ENCODE assay signal across 8 mouse cellular contexts in the genomic region with DNA sequence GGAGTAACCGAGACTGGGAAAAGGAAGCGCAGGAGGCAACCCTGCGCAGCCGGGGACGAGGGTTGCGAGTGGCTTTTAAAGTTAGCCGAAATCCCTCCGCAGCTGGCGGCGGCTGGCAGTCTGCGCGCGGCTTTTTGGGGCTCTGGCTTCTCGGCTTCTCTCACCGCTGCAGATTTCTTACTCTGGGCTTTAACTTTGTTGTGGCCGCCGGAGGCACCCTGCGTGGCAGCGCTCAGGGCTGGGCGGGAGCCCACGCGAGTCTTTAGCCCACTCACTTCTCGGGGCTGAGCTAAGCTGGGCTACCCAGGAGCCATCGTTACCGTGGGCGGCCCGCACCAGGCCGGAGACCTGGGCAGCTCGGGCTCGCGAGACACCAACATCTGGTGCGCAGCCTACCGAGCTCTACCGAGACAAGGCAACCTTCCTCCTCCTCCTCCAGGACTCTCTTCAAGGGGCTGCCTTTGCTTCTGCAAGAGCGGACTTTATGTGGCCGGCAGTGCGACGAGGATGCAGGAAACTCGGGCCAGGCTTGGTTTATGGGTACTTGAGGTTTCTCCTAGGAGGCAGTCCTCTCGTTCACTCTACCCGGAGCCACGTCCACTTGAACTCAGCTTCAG. TPM values are rescaled to one million over a fixed set of nuclear protein-coding genes. Genes with fewer than 3 reads are reported as not detected.
A peak's percentile ranks its signal among the peaks of the same experiment; 100 is the strongest.
DNase-seq lines count a peak whose midpoint lies in the region; ATAC-seq and TF ChIP-seq lines count a peak whose summit lies in the region.

No protein-coding gene starts in this region.

- no peak overlapping the region for H3K27ac ChIP-seq in heart, embryonic 16.5 days (ENCODE audit: low read length)
- H3K27ac ChIP-seq in cortical plate, adult 2 months (ENCODE audit: insufficient read depth, low read length): peak overlapping the region; percentile 58; the same call in 1 of the 2 replicates
- peak overlapping the region; percentile 94 for H3K27ac ChIP-seq in forebrain, embryonic 15.5 days (replicated peaks)
- H3K27ac ChIP-seq in midbrain, embryonic 13.5 days: peak overlapping the region; percentile 83

- no peaks in the 10 kb centered on the region for H3K36me3 ChIP-seq in heart, embryonic 16.5 days (ENCODE audit: control insufficient read depth, insufficient read depth)
- no peaks in the 10 kb centered on the region for H3K36me3 ChIP-seq in forebrain, embryonic 15.5 days
- H3K36me3 ChIP-seq in midbrain, embryonic 13.5 days: no peaks in the 10 kb centered on the region

- ATAC-seq in heart, embryonic 16.5 days (replicated peaks; ENCODE audit: extremely low read depth, insufficient read depth, low FRiP score): no peak
- no peak for ATAC-seq in forebrain, embryonic 15.5 days (replicated peaks)
- ATAC-seq in midbrain, embryonic 13.5 days: no peak

- TF ChIP-seq CTCF in cortical plate, adult 2 months (IDR thresholded peaks at IDR 0.05; ENCODE audit: extremely low read depth, insufficient read depth, low read length): no peak
- TF ChIP-seq CTCF in lung, adult 2 months (IDR thresholded peaks at IDR 0.05; ENCODE audit: insufficient read depth, low read length): no peak

- peak overlapping the region; percentile 44 for H3K4me2 ChIP-seq in heart, embryonic 16.5 days (ENCODE audit: low read depth, low read length)
- H3K4me2 ChIP-seq in forebrain, embryonic 15.5 days (replicated peaks): peak overlapping the region; percentile 57
- peak overlapping the region; percentile 83 for H3K4me2 ChIP-seq in midbrain, embryonic 13.5 days (replicated peaks)

- peaks cover 95% of the 10 kb centered on the region for H3K27me3 ChIP-seq in heart, embryonic 16.5 days (ENCODE audit: control insufficient read depth, insufficient read depth, low read length)
- H3K27me3 ChIP-seq in forebrain, embryonic 15.5 days: peaks cover 76% of the 10 kb centered on the region
- peaks cover 96% of the 10 kb centered on the region for H3K27me3 ChIP-seq in midbrain, embryonic 13.5 days

- peak overlapping the region; percentile 39 for H3K4me3 ChIP-seq in heart, embryonic 16.5 days (ENCODE audit: low read length)
- H3K4me3 ChIP-seq in cortical plate, adult 2 months (ENCODE audit: insufficient read depth, low read length): peak overlapping the region; percentile 65
- H3K4me3 ChIP-seq in forebrain, embryonic 15.5 days: peak overlapping the region; percentile 51
- H3K4me3 ChIP-seq in midbrain, embryonic 13.5 days (replicated peaks): peak overlapping the region; percentile 61
- no peak overlapping the region for H3K4me3 ChIP-seq in lung, adult 2 months (replicated peaks; ENCODE audit: extremely low read depth, low read depth, low read length)

- no peak overlapping the region for H3K9ac ChIP-seq in heart, embryonic 16.5 days (ENCODE audit: low read length)
- peak overlapping the region; percentile 76 for H3K9ac ChIP-seq in forebrain, embryonic 15.5 days (replicated peaks)
- H3K9ac ChIP-seq in midbrain, embryonic 13.5 days (replicated peaks): peak overlapping the region; percentile 82

- no peak for TF ChIP-seq POLR2A in cortical plate, adult 2 months (IDR thresholded peaks at IDR 0.05; ENCODE audit: extremely low read depth, insufficient read depth, low read length)
- TF ChIP-seq POLR2A in lung, adult 2 months (IDR thresholded peaks at IDR 0.05; ENCODE audit: borderline replicate concordance, extremely low read depth, low read depth, low read length): no peak

- 1% methylated on average over 42 of the region's 42 CpGs for WGBS in heart, embryonic 16.5 days
- under 1% methylated on average over 42 of the region's 42 CpGs for WGBS in forebrain, embryonic 15.5 days
- WGBS in midbrain, embryonic 13.5 days: under 1% methylated on average over 42 of the region's 42 CpGs
- WGBS in lung, adult 2 months: 2% methylated on average over 42 of the region's 42 CpGs

- H3K9me3 ChIP-seq in heart, embryonic 16.5 days (replicated peaks; ENCODE audit: control insufficient read depth, low read length): no peaks in the 10 kb centered on the region
- no peaks in the 10 kb centered on the region for H3K9me3 ChIP-seq in forebrain, embryonic 15.5 days
- no peaks in the 10 kb centered on the region for H3K9me3 ChIP-seq in midbrain, embryonic 13.5 days

- no peak for DNase-seq in heart, postnatal 4 days
- no peak for DNase-seq in adipocyte (ENCODE audit: low spot score)
- no peak for DNase-seq in left cerebral cortex, adult 8-10 months (ENCODE audit: low spot score in 2 of 2)
- no peak for DNase-seq in lung, adult 2 months

- H3K4me1 ChIP-seq in heart, embryonic 16.5 days (ENCODE audit: control insufficient read depth, insufficient read depth, low read length): peaks cover 8% of the 10 kb centered on the region; the same call in 1 of the 2 replicates
- no peaks in the 10 kb centered on the region for H3K4me1 ChIP-seq in cortical plate, adult 2 months (ENCODE audit: control insufficient read depth, insufficient read depth, low read length)
- peaks cover 95% of the 10 kb centered on the region for H3K4me1 ChIP-seq in forebrain, embryonic 15.5 days
- H3K4me1 ChIP-seq in midbrain, embryonic 13.5 days (replicated peaks): peaks cover 88% of the 10 kb centered on the region
- no peaks in the 10 kb centered on the region for H3K4me1 ChIP-seq in lung, adult 2 months (ENCODE audit: control insufficient read depth, insufficient read depth, low read length)

RNA-seq across cellular contexts. Expression of gene Grik3, which starts 1.1 kb away (rescaled TPM):
- polyA plus RNA-seq in heart, embryonic 16.5 days (2015; fragmentation: Nextera tagmentation; extraction: Ambion mirVana): 0.12 and 0.16 TPM in 2 replicates
- total RNA-seq in heart, postnatal 4 days (2021): under 1 TPM; 0.31 to 0.36 TPM
- polyA plus RNA-seq in cortical plate, adult 2 months (2012; rRNA removed): 27.5 and 29.5 TPM in 2 replicates
- 7.9 and 8.2 TPM in 2 replicates for polyA plus RNA-seq in forebrain, embryonic 15.5 days (2015; fragmentation: Nextera tagmentation; extraction: Ambion mirVana)
- polyA plus RNA-seq in midbrain, embryonic 13.5 days (2015; fragmentation: Nextera tagmentation; extraction: Ambion mirVana): 3.1 and 3.6 TPM in 2 replicates
- 10 to 100 TPM; 48.8 to 58.3 (median 53.5) TPM for total RNA-seq in left cerebral cortex, adult 8-10 months (2022)
- polyA plus RNA-seq in lung, adult 2 months (2012; rRNA removed): 0.12 and 0.77 TPM in 2 replicates
